Mouse (Mus musculus) left cerebral cortex, postnatal 25 days (tissue): Measurements from ENCODE around the gene Pabpc4. TPM values are rescaled to one million over a fixed set of nuclear protein-coding genes. Genes with fewer than 3 reads are reported as not detected.
"Not testable (repeated sequence)": the region's sequence is repeated elsewhere in the genome, so short reads cannot be mapped to it uniquely, and the experiment has no call there.

ENCODE experiments used
- DNase-seq, 2 experiments: peaks; one replicate each; pipeline ENCODE4 v3.0.0; 2022; ENCODE audit warnings: low spot score in 2 of 2, mixed read lengths in 1 of 2
- intact Hi-C: fragments of 180-260 bp; cut with DNase I; formaldehyde crosslinking; loops from one replicate; pipeline ENCODE4 v1.15.1; 2025
- total RNA-seq, 2 experiments: library from RNA; stranded (reverse); gene quantifications; 2 replicates each; pipeline ENCODE4 v1.2.3; 2021

The Pabpc4 gene
- total RNA-seq, 2 experiments from 2014 or later = 36.8 to 40.3 TPM

- peak in 1 of 2 experiments; percentile 55 for DNase-seq
- intact Hi-C loops = not testable (repeated sequence)
These were observed 73.1 kb downstream of the Pabpc4 start for GRCm38 (mm10) chr4:123335244-123335643.

GRCm38 (mm10) chr4:123335796-123336585 lies 73.8 kb downstream of the Pabpc4 start:
- intact Hi-C loops = no loop called here
- no peak for DNase-seq

- intact Hi-C loops = no loop called here
- DNase-seq = no peak
These were observed 75.5 kb downstream of the Pabpc4 start for GRCm38 (mm10) chr4:123337693-123338092.

- intact Hi-C loops = loop anchor here (5.0 kb wide), 1 partner anchor 33 kb away; no protein-coding TSS in a partner anchor
- DNase-seq = no peak
These were observed 78.1 kb downstream of the Pabpc4 start for GRCm38 (mm10) chr4:123340232-123340631.

GRCm38 (mm10) chr4:123342091-123342641 lies 80.0 kb downstream of the Pabpc4 start:
- no peak for DNase-seq
- intact Hi-C loops = loop anchor here (5.0 kb wide), 1 partner anchor 35 kb away; no protein-coding TSS in a partner anchor

- no peak for DNase-seq
- intact Hi-C loops = loop anchor here (5.0 kb wide), 1 partner anchor 36 kb away; no protein-coding TSS in a partner anchor
These were observed 80.7 kb downstream of the Pabpc4 start, which contains the start of gene Bmp8a for GRCm38 (mm10) chr4:123342642-123343470. Bmp8a (minus strand) TSS chr4:123343252.

- no peak for DNase-seq
- intact Hi-C loops = loop anchor here (5.0 kb wide), 1 partner anchor 36 kb away; no protein-coding TSS in a partner anchor
These were observed 81.3 kb downstream of the Pabpc4 start for GRCm38 (mm10) chr4:123343471-123343789.

Other genes with a start within 250 kb of the Pabpc4 start
- gene Trit1, start 245.8 kb upstream of the Pabpc4 start, total RNA-seq = 10 to 100 TPM; 18.5 to 22.2 TPM
- under 1 TPM in 1 of 2 experiments, not detected in 1; 0.27 TPM for gene Bmp8b, start 157.2 kb upstream of the Pabpc4 start, total RNA-seq
- gene Oxct2b, start 146.1 kb upstream of the Pabpc4 start, total RNA-seq = under 1 TPM in 1 of 2 experiments, not detected in 1; 0.25 TPM
- 10 to 100 TPM; 19.9 to 21.4 TPM for gene Ppie, start 122.4 kb upstream of the Pabpc4 start, total RNA-seq
- 100 to 1,000 TPM; 553 to 568 TPM for gene Hpcal4, start 79.1 kb upstream of the Pabpc4 start, total RNA-seq
- gene Nt5c1a, start 60.8 kb upstream of the Pabpc4 start, total RNA-seq = 1 to 10 TPM; 7.4 to 9.2 TPM
- gene Heyl, start 28.8 kb upstream of the Pabpc4 start, total RNA-seq = 1 to 10 TPM; 4.2 to 5.8 TPM
- not detected for gene Oxct2a, start 61.3 kb downstream of the Pabpc4 start, total RNA-seq
- under 1 TPM; 0.18 to 0.37 TPM for gene Bmp8a, start 80.9 kb downstream of the Pabpc4 start, total RNA-seq